Mouse (Mus musculus): Measurements from ENCODE around the gene Rai2. TPM values are rescaled to one million over a fixed set of nuclear protein-coding genes. Genes with fewer than 3 reads are reported as not detected.

The Rai2 gene
- 13.7 and 15.5 TPM in 2 replicates for polyA plus RNA-seq (2012; rRNA removed)

DNA sequence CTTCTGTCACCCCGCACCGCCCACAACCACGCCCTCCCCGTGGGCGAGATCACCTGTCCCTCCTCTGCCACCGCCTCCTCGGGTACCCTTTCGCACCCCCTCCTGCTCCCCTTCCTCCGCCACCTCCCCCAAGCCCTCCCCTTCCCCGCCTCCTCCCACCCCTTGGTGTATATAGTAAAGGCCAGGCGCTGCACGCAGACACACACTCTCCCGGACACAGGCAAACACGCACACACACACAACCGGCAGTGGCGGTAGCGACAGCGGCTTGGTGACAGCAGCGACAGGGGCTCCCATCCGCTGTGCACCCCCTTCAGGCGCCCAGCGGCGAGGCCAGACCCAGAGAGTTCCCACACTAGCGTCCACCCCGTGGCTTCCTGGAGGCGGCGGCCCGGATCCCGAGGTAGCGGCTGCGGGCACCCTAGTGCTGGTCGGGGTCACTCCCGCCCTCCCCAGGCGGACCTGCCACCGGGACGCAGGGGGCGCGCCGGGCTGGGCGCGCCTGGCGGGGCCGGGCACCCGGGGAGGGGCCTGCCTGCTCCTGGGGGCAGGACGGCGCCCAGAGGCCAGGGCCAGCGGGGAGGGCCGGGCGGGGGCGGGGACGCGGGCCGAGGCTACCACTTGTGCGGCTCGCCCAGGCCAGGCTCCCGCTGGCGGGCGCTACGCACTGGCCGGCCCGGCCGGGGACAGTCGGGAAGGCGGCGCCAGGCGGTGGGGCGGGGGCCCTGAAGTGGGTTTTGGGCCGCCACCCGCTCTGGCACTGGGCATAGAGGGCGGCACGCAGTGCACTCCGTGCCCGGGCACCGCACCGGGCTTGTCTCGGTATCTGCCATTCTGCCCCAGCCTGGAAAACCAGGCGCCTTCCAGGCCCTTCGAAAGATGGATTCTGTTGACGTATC lies at the start of gene Rai2:
Gene Rai2 (plus strand): TSS at position 205 of the 899 bp plus-strand sequence.
- DNase-seq (ENCODE audit: extremely low spot score in 1 of 2, low spot score in 1 of 2): peak in 1 of 2 experiments; percentile 37

DNA sequence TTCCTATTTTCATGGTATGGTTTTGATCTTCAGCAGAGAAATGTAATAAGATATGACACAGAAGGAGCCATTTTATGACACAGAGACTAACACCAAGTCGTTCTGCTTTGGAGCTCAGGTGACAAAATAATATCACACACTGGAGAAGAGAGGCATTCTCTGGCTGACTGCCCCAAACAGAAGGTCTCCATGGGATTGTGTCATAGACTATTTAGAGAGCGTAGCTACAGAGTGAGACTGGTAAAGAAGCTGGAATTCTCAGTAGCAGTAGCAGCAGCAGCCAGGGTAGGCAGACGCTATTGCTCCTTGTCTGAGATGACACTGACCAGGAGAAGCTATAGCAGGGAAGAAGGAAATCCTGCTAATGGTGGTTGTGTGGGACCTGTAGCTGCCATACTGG lies 27.5 kb upstream of the Rai2 start:
- DNase-seq (ENCODE audit: extremely low spot score in 1 of 2, low spot score in 1 of 2): no peak

DNA sequence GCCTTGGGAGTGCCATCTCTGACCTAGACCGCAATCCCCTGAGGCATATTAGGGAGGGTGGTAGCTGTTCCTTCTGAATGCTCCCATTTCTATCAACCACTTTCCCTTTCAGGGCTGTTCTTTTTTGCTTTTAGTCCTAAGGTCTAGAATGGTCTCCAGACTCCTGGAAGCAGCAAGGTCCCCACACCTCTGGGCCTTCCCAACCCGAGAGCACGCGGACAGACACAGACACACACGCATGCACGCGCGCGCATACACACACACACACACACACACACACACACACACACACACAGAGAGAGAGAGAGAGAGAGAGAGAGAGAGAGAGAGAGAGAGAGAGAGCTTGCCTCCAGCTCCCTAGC lies 385 bp upstream of the Rai2 start:
- no peak for DNase-seq (ENCODE audit: extremely low spot score in 1 of 2, low spot score in 1 of 2)

DNA sequence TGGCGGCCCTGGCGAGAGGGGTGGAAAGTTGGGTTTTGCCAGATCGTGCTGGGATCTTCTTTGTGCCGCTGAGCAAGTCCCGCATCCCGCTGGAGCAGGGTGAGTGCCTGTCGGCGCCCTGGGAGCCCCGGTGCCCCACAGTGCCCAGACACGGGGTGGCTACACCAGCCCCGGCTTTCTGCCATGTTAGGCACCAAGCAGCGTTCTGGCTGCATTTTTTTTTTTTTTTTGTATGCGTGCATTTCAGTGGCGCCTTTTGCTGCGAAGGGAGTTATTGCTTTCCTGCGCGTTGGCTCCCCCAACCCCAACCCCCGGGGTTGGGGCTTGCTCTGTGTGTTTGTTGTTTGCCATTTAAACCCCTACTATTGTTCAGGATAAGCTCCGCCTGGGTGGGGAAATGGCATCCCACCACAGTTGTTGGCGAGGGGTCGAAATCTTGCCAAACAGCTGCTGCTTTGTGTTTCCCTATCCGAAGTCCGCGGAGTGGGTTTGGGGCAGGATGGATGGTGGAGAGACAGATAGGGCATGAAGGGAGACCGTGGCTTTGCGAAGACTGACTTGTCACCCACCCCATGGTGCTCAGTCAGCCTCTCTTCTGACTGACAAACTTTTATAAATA lies 1.0 kb downstream of the Rai2 start:
- no peak for DNase-seq (ENCODE audit: extremely low spot score in 1 of 2, low spot score in 1 of 2)

DNA sequence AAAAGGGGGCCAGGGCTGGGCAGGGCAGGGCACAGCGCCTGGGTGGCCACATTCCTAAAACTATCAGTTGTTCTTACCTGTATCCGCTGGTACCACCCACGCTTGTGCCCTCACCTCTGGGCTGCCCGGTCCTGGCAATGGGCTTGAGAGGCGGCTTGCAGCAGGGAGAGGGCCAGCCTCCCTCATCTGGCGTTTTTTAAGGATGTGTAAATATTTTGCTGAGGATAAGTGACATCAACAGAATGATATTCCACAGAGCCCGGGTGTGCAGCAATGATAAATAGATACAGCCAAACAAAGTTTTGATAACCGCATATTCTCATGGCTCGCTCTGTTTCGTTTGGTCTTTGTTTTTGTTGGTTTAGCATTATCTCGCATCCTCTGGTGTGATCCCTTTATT lies 1.7 kb downstream of the Rai2 start:
- DNase-seq (ENCODE audit: extremely low spot score in 1 of 2, low spot score in 1 of 2): no peak

DNA sequence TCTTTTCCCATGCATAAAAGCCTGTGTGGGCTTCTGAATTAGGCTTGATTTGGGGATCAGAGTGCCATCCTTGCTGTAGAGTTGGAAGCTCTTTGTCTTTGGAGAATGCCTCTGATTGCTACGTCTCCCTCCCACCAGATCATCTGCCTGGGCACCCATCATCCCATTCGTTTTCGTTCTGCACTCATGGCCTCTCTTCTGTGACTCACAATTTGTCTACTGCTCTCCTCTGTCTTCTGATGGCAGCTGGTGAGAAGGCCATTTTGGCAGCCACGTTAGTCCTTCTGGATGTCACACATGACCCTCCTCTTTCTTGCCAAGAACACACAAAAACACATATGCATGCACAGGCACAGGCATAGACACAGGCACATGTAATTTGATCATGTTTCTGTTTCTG lies 4.2 kb downstream of the Rai2 start:
- DNase-seq (ENCODE audit: extremely low spot score in 1 of 2, low spot score in 1 of 2): no peak

DNA sequence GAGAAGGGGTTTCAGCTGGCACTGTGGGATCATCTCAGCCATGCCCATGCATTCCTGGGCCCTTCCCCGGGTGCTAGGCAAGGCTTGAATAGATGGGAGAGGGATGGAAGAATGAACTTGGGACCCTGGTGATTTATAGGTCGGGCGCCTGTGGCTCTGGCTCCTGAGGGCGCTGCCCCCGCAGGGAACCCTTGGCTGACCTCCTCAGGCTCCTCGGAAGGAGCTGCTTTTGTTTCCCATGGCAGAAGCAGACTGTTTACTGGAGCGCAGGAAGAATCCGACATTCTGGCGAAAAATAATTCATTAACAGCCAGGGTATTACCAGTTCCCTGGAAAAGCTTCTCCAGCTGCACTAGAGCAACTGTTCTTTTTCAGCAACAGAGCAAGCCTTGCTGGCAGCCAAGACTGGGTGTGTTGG lies 6.5 kb downstream of the Rai2 start:
- DNase-seq (ENCODE audit: extremely low spot score in 1 of 2, low spot score in 1 of 2): no peak

DNA sequence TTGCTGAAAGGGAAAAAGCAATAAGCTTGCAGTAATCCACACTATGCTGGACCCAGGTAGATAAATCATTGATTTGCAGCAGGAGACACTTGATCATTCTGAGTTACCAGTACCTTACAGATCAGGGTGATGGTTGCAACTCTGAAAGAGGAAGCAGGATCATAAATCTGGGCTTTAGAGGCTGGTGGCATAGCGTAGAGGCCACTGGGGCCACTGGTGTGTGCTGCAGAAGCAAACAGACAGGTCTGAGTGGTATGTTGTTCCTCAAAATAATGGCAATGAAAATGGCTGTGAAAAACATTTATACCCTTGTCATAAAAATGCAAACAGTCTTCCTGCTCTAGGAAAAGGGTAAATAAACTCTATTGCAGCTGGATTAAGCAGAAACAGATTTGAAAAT lies 9.4 kb downstream of the Rai2 start:
- no peak for DNase-seq (ENCODE audit: extremely low spot score in 1 of 2, low spot score in 1 of 2)

DNA sequence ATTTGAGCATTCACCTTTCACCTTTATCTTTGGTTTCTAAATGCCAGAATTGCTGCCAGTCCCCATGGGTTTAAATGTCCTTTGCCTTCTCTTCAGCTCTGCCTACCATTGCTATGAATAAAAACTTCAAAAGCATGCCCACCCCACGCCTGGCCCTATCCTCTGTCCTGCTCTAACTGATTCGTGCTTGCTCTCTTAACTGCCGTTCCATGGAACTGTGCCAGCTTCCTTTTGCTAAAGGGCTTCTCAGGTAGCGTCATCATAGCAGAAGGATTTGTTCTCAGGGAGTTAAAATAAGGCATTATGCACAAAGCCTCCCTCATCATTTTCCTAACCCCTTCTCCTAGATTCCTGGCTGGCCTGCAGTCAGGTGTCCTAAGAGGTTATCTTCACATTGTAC lies 11.6 kb downstream of the Rai2 start:
- DNase-seq (ENCODE audit: extremely low spot score in 1 of 2, low spot score in 1 of 2): no peak

DNA sequence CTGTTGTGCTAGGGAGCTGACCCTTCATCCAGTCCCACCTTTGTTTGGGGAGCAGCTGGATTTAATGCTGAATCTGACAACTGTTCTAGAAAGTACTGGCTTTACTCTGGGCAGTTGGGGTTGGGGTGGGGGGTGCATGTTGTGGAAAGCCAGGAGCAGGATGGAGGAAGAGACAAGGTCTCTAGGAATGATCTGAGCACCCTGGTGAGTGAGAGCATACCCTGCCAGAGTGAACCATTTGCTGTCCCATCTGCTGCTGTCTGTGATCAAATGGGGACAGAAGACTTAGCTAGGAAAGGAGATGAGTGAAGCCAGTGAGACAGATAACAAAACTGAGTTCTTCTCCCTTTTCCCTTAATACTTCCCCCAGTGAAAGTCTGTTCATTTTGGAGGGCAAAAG lies 13.2 kb downstream of the Rai2 start:
- no peak for DNase-seq (ENCODE audit: extremely low spot score in 1 of 2, low spot score in 1 of 2)

DNA sequence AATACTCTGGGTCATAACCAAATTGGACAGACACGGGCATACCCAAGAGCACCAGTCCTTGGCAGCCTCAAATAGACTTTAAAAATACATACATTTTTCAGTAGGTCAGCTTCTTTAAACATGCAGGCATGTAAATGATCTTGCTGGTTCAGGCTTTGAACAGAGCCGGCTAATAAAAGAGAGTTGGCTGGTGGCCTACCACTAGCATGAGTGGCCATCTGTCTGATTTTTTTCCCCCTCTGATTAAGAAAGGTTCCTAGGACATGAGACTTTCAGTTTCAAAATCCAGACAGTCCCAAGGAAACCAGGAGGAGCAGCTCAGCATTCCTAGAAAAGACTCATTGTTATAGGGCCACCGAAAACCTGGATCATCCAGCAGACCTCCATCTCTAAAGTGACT lies 15.0 kb downstream of the Rai2 start:
- no peak for DNase-seq (ENCODE audit: extremely low spot score in 1 of 2, low spot score in 1 of 2)

DNA sequence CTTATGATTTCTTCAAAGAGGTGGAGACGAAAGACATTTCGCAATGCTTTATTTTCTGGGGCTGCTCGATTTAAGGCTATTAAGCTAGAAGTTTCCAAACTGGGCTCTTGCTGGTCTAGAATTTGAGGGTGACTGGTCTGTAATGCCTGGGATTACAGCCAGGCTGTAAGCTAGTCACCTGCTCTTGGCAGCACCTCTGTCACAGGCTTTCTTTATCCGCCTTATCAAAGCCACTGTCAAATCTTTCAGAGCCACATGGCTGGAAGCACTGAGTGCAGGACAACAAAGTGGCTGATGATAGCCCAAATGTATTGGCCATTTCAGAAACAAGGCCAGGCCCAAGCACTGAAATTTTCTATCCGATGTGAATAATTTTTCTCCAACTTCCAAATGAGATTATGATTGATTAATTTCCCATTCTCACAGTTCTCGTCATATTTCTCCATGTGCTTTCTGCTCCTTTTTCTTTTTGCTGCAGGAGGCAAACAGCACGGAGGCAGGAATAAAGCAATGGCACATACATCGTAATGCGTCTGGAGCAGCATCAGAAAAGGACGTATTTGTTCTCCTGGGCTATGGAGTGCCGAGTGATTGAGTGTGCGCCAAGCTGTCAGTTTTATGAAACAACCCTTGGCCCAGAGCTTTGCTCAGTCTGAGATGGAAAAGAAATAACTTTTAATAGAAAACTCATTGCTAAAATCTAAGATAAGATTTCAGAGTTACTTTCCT lies 16.9 kb downstream of the Rai2 start:
- no peak for DNase-seq (ENCODE audit: extremely low spot score in 1 of 2, low spot score in 1 of 2)

DNA sequence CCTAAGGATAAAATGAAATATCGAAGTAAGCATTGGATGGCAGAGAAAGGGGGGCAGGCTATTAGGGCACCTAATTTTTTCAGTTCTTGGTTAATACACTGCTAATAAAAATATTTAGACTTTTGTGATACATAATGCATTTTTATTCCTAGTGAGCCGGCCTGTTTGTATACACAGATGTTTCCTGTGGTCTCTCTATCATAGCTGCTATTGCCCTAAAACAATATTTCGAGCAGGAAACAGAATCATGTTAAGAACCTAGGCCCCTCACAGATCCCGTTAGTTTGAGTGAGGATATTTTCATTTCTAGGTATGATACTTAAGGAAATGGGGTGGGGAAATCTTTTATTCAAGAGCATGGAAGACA lies 17.4 kb downstream of the Rai2 start:
- DNase-seq (ENCODE audit: extremely low spot score in 1 of 2, low spot score in 1 of 2): no peak

DNA sequence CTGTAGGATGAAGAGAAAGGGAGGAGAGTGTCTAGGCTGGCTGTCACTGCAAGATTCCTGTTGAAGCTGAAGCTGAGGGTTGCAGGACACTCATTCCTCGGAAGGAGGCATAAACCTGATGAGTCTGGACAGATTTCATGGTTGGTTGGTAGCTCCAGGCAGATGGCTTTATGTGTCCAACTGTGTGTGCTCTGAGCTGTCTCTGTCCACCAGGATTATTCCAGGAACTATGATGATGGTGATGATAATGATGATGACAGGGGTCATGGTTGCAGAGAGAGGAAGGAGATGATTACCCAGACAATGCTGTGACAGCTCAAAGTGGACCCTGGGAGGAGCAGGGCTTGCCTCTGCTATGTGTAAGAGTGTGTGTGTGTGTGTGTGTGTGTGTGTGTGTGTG lies 22.5 kb downstream of the Rai2 start:
- DNase-seq (ENCODE audit: extremely low spot score in 1 of 2, low spot score in 1 of 2): no peak

DNA sequence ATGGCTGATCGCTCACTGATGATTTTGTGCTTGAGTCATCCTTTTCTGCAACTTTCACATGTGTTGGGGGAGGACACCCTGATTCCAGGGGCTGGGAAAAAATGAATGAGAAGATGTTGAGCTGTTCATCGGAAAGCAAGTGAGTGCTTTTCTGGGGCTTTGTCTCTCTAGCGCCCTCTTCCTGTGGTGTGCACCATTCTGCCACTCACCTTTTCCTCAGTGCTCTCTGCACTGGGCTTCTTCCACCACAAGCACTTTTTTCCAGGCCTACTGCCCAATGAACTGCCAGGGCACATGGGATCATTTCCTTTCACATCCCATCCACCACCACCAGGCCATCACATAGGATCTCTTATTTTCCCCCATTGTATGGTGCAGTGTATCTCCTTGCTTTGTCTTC lies 26.2 kb downstream of the Rai2 start:
- DNase-seq (ENCODE audit: extremely low spot score in 1 of 2, low spot score in 1 of 2): no peak

DNA sequence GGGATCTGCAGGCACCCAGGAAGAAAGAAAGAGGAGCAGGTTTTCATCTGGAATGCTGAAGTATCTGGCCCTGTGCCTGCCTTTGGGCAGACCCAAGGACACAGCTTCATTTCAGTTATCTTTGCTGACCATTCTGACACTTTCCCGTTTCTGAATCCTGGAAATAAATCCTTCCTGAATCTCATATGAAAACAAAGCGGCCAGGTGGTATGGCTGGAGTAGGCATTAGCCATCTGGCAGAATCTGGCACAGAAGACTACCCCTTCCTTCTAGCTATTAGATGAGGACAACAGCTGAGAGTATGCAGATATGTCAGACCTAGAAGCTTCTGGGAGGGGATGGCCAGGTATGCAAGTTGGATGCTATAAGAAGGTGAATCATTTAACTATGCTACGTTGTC lies 28.4 kb downstream of the Rai2 start:
- no peak for DNase-seq (ENCODE audit: extremely low spot score in 1 of 2, low spot score in 1 of 2)

DNA sequence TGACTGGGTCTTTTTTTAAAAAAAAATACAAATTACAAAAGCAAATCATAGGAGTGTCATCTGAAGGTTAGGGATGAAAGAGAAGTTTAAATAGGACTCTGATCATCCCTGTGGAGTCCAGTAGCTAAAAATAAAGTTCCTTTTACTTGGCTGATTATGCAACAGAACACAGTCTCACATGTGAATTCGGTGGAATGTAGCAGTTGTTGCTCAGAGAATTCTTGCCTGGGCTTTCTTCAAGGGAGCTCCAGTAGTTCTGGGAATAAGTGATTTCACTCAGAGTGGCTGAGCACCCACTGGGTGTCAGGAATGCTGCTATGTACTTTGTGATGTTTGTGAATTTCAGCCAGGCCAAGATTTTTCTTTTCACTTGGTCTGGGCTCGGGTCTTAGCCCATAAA lies 30.5 kb downstream of the Rai2 start:
- no peak for DNase-seq (ENCODE audit: extremely low spot score in 1 of 2, low spot score in 1 of 2)

DNA sequence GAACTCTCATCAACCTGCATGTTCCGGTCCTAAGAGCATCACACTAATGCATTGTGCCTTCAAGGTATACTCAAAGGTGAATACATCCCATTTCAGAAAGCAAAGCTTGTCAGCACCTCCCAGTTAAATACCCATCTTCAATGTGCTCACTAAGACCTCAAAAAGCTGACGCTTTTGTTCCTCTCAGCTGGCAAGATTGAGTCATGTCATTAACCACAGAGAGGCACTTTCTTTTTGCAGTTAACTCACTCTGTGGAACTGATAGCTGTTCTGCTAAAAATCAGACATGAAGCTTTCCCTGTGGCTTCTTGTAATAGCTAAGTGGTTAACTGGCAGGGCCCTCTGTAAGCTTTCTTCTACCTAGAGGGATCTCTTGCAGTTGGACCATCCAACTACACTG lies 36.6 kb downstream of the Rai2 start:
- DNase-seq (ENCODE audit: extremely low spot score in 1 of 2, low spot score in 1 of 2): no peak

DNA sequence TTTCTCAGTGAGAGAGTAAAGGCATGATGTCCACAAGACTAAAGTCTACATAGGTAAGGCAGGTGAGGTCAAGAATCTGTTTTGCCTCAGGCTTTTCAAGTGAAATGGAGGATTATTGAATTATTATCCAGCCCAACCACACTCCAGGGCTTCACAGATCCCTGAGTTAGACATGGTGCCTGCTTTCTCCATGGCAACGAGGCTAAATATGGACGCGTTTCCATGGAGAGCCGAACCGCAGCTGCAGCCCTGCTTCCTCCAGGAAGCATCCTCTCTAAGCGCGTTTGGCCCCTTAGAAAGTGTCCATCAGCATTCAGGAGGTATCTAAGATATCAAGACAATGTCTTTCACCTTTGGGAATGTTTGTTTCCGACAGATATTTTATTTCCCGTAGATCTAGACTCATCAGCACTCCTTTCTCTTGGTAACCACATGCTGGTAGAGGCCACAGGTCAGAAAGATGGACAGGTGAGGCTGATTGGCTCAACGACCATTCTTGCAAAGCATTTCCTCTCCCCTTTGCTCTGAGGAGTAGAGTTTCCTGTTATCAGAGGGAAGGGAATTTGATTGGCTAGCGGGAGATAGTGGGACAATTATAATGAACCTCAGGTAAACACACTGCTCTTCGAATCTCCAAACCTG lies 59.6 kb downstream of the Rai2 start:
- peak in 1 of 2 experiments; percentile 34 for DNase-seq (ENCODE audit: extremely low spot score in 1 of 2, low spot score in 1 of 2)

DNA sequence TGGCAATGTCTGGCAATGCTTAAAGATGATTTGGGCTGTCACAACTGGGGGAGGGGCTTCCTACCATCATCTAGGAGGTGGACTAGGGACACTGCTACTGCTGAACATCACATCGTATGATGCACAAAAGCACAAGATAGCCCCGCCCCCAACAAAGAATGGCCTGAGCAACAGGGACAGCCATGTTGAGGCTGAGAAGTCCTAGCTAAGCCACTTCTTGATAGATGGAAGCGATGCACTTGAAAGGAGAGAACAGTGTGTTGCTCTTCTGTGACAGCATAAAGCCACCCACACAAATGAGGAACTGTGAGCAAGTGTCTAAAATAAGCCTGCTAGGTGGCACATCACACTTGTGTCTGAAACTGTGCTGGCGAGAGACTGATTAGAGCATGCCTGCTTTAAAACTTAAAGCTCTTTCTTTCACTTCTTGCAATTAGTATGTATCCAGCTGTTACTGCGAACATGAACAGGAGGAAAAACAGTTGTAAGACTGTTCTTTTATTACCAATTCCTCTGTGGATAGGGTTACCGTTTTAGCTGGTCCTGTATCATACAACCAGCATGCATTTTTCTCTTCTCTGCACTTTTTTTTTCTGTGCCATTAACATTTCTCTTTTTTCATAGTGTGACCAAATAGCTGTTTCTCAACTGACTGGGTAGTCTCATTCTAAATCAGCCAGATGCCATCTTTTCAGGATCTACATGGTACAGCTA lies 63.6 kb downstream of the Rai2 start:
- DNase-seq (ENCODE audit: extremely low spot score in 1 of 2, low spot score in 1 of 2): peak; percentile 66 to 71

DNA sequence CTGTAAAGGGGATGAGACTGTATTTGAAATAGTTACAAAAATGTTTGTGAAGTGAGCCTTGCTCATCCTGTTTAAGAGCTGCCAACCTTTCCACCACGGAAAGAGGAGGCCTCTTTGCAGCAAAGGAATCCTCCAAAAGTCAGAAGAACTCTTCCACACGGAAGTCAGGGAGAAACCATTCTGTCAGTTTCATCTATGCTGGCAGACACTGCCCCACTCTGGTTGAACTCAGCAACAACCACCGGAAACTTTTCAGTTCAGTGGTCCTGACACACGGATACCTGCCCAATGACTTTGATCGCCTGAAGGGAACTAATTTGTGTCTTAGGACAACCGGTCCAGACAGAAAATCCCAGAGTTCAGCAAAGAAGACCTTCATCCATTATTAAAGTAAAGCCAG lies 73.3 kb downstream of the Rai2 start:
- DNase-seq (ENCODE audit: extremely low spot score in 1 of 2, low spot score in 1 of 2): peak in 1 of 2 experiments; percentile 62
